Mouse (Mus musculus) intestine, embryonic 16.5 days (tissue): ENCODE data around the gene Snap23. TPM values are rescaled to one million over a fixed set of nuclear protein-coding genes. Genes with fewer than 3 reads are reported as not detected.
A peak's percentile ranks its signal among the peaks of the same experiment; 100 is the strongest.

Experiments used
- ATAC-seq: fragments of 200-750 bp; cut with Nextera tagmentation; 2 replicates; pipeline ENCODE4 v1.8.0; 2017; ENCODE audit warnings: moderate TSS enrichment, moderate library complexity
- H3K27ac ChIP-seq: fragments of 300-500 bp; sonication (generic); 2 replicates; pipeline ENCODE4 v1.5.1; 2014; ENCODE audit warnings: mild to moderate bottlenecking, low read length
- H3K27me3 ChIP-seq: fragments of 300-500 bp; sonication (generic); replicated peaks from 2 replicates; pipeline ENCODE4 v1.6.1; 2014; ENCODE audit warnings: low read length, control low read depth, mixed read lengths; ENCODE audit not compliant: control insufficient read depth, insufficient read depth
- H3K36me3 ChIP-seq: fragments of 300-500 bp; sonication (generic); 2 replicates; pipeline ENCODE4 v1.6.1; 2014; ENCODE audit warnings: low read length, control low read depth; ENCODE audit not compliant: control insufficient read depth, insufficient read depth
- H3K4me1 ChIP-seq: fragments of 300-500 bp; sonication (generic); 2 replicates; pipeline ENCODE4 v1.6.1; 2014; ENCODE audit warnings: low read length, control low read depth, mixed read lengths; ENCODE audit not compliant: control insufficient read depth, insufficient read depth
- H3K4me2 ChIP-seq: fragments of 300-500 bp; sonication (generic); 2 replicates; pipeline ENCODE4 v1.6.1; 2014; ENCODE audit warnings: low read depth, low read length, control low read depth
- H3K4me3 ChIP-seq: fragments of 300-500 bp; sonication (generic); 2 replicates; pipeline ENCODE4 v1.5.1; 2014; ENCODE audit warnings: mild to moderate bottlenecking, low read length
- H3K9ac ChIP-seq: fragments of 300-500 bp; sonication (generic); 2 replicates; pipeline ENCODE4 v1.6.1; 2014; ENCODE audit warnings: low read depth, low read length
- H3K9me3 ChIP-seq: fragments of 300-500 bp; sonication (generic); 2 replicates; pipeline ENCODE4 v1.6.1; 2016; ENCODE audit warnings: low read length, control low read depth; ENCODE audit not compliant: control insufficient read depth
- WGBS: fragments of 180-500 bp; shearing (Covaris S2); extraction: QIAGEN DNeasy Blood & Tissue Kit; methylation state at CpG from one replicate; pipeline ENCODE4 v1.1.7; 2014; 5-methylcytosine and 5-hydroxymethylcytosine counted together
- polyA plus RNA-seq: library from polyadenylated mRNA; unstranded; fragments of >200 nt; fragmentation: Nextera tagmentation; extraction: Ambion mirVana; gene quantifications from 2 replicates; pipeline ENCODE4 v1.2.1, GENCODE M21; 2015

Snap23 gene
- polyA plus RNA-seq, 1 experiment from 2014 or later: 55.8 TPM

GRCm38 (mm10) chr2:120631521-120631920 is 64.0 kb downstream of the Snap23 start:
- H3K27me3 ChIP-seq: no peaks in the 10 kb centered on the region
- no peak overlapping the region for H3K27ac ChIP-seq
- H3K4me3 ChIP-seq: no peak overlapping the region
- no peak overlapping the region for H3K4me2 ChIP-seq
- no peaks in the 10 kb centered on the region; the same call in none of the 2 replicates for H3K4me1 ChIP-seq
- H3K9ac ChIP-seq: no peak overlapping the region
- peaks cover 6% of the 10 kb centered on the region; the same call in 1 of the 2 replicates for H3K36me3 ChIP-seq
- no peaks in the 10 kb centered on the region for H3K9me3 ChIP-seq
- no peak for ATAC-seq
- 72% methylated on average over 2 of the region's 2 CpGs for WGBS

DNA sequence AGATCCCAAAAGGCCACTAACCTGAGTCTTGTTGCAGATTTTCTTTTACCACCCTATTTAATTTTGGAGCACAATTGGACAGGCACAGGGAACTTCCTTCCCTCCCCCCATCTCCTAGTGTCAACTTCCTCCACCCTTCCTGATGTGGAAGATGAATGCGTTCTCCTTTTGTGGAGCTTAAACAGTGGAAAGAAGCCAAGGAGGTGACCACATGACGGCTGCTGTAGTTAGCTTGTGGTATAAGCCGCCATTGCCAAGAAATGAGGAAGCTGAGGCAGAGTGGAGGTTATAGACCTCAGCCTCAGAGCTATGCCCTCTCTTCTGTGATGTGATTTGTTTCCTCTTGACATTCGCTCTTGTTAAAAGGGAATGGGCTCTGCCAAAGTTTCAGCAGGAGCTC is 64.5 kb downstream of the Snap23 start:
- H3K4me1 ChIP-seq: no peaks in the 10 kb centered on the region; the same call in none of the 2 replicates
- no peak overlapping the region for H3K9ac ChIP-seq
- 66% methylated on average over 4 of the region's 4 CpGs for WGBS
- ATAC-seq: no peak
- H3K36me3 ChIP-seq: peaks cover 6% of the 10 kb centered on the region; the same call in 1 of the 2 replicates
- no peak overlapping the region for H3K4me2 ChIP-seq
- no peaks in the 10 kb centered on the region for H3K27me3 ChIP-seq
- no peak overlapping the region for H3K4me3 ChIP-seq
- no peak overlapping the region for H3K27ac ChIP-seq
- no peaks in the 10 kb centered on the region for H3K9me3 ChIP-seq

- no peak for ATAC-seq
- Histone ChIP-seq H3K27me3 (no peaks in the 10 kb centered on the region), H3K9me3 (no peaks in the 10 kb centered on the region), H3K36me3 (no peaks in the 10 kb centered on the region), H3K4me1 (no peaks in the 10 kb centered on the region), H3K4me2 (no peak overlapping the region), H3K27ac (no peak overlapping the region), H3K9ac (no peak overlapping the region), H3K4me3 (no peak overlapping the region)
- 85% methylated on average over 8 of the region's 8 CpGs for WGBS
Observed at GRCm38 (mm10) chr2:120640835-120641234, 73.4 kb downstream of the Snap23 start.

- WGBS: 67% methylated on average over 7 of the region's 7 CpGs
- Histone ChIP-seq H3K4me3 (no peak overlapping the region), H3K9ac (no peak overlapping the region), H3K36me3 (no peaks in the 10 kb centered on the region), H3K4me2 (no peak overlapping the region), H3K27me3 (no peaks in the 10 kb centered on the region), H3K9me3 (no peaks in the 10 kb centered on the region), H3K4me1 (no peaks in the 10 kb centered on the region), H3K27ac (peak overlapping the region; percentile 51; the same call in 1 of the 2 replicates)
- 0 out of 2 replicates have a peak, but pooled peaks have one; percentile 48 for ATAC-seq
Observed at GRCm38 (mm10) chr2:120643836-120644235, 76.4 kb downstream of the Snap23 start.

DNA sequence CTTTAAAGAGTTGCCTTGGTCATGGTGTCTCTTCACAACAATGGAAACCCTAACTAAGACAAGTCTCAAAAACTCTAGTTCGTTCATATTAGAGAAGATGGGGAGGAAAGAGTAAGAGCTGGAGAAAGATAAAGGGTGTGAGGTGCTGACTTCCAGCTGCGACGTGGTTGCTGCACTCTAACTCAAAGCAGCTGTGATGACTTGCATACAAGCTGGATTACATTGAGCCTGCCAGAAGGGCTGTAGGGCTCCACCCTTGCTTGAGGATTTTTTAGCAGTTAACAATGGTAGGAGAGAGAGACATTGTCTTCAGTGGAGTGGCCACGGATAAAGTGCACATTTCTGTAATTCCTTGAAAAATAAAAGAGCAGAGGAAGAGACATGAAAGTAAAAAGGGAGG is 79.3 kb downstream of the Snap23 start:
- 79% methylated on average over 4 of the region's 4 CpGs for WGBS
- H3K4me2 ChIP-seq: no peak overlapping the region
- H3K36me3 ChIP-seq: no peaks in the 10 kb centered on the region
- H3K4me1 ChIP-seq: no peaks in the 10 kb centered on the region
- ATAC-seq: no peak
- no peaks in the 10 kb centered on the region for H3K9me3 ChIP-seq
- H3K4me3 ChIP-seq: no peak overlapping the region
- no peak overlapping the region for H3K27ac ChIP-seq
- H3K27me3 ChIP-seq: no peaks in the 10 kb centered on the region
- no peak overlapping the region for H3K9ac ChIP-seq

Other genes with a start within 250 kb of the Snap23 start
- 18.1 and 20.9 TPM in 2 replicates for gene Vps39, start 214.5 kb upstream of the Snap23 start, polyA plus RNA-seq
- gene Ganc, start 163.8 kb upstream of the Snap23 start, polyA plus RNA-seq: 8.8 and 10.3 TPM in 2 replicates
- 7.3 and 8.6 TPM in 2 replicates for gene Tmem87a, start 163.6 kb upstream of the Snap23 start, polyA plus RNA-seq
- gene Capn3, start 111.7 kb upstream of the Snap23 start, polyA plus RNA-seq: 0.77 and 0.92 TPM in 2 replicates
- gene Zfp106, start 3.8 kb upstream of the Snap23 start, polyA plus RNA-seq: 36.2 and 37.0 TPM in 2 replicates
- 16.9 and 20.6 TPM in 2 replicates for gene Haus2, start 41.7 kb downstream of the Snap23 start, polyA plus RNA-seq
- gene Lrrc57, start 41.8 kb downstream of the Snap23 start, polyA plus RNA-seq: 19.5 and 22.4 TPM in 2 replicates
- 2.5 and 3.3 TPM in 2 replicates for gene Stard9, start 61.5 kb downstream of the Snap23 start, polyA plus RNA-seq